Mouse (Mus musculus): ENCODE measurements at regions not wholly inside any gene's neighbourhood (a gene's known extent, or its start where the extent isn't known, plus 50 kb on each side); places are given as distances from the start of the nearest gene placed in this dataset.
"Not testable (repeated sequence)": the region's sequence is repeated elsewhere in the genome, so short reads cannot be mapped to it uniquely, and the experiment has no call there.

- in situ Hi-C loops (cut with MboI, MseI) = loop anchor here (10.0 kb wide), 2 partner anchors 86 to 276 kb away; no protein-coding TSS in a partner anchor
These were observed 102.6 kb downstream of the Dad1 start for GRCm38 (mm10) chr14:54151272-54151671.

GRCm38 (mm10) chr14:54150221-54150620 lies 103.7 kb downstream of the Dad1 start:
- in situ Hi-C loops (cut with MboI, MseI) = loop anchor here (10.0 kb wide), 2 partner anchors 85 to 275 kb away; no protein-coding TSS in a partner anchor

- in situ Hi-C loops (cut with MboI, MseI) = loop anchor here (25.0 kb wide), 1 partner anchor 186 kb away; no protein-coding TSS in a partner anchor
These were observed 105.3 kb downstream of the Dad1 start for GRCm38 (mm10) chr14:54148626-54149025.

- in situ Hi-C loops (cut with MboI, MseI) = loop anchor here (25.0 kb wide), 1 partner anchor 186 kb away; no protein-coding TSS in a partner anchor
These were observed 105.8 kb downstream of the Dad1 start for GRCm38 (mm10) chr14:54148121-54148520.

GRCm38 (mm10) chr14:54147546-54147945 lies 106.4 kb downstream of the Dad1 start:
- in situ Hi-C loops (cut with MboI, MseI) = loop anchor here (25.0 kb wide), 1 partner anchor 185 kb away; no protein-coding TSS in a partner anchor

GRCm38 (mm10) chr14:54145743-54146741 lies 107.9 kb downstream of the Dad1 start:
- in situ Hi-C loops (cut with MboI, MseI) = loop anchor here (25.0 kb wide), 1 partner anchor 184 kb away; no protein-coding TSS in a partner anchor

- in situ Hi-C loops (cut with MboI, MseI) = loop anchor here (25.0 kb wide), 1 partner anchor 182 kb away; no protein-coding TSS in a partner anchor
These were observed 110.1 kb downstream of the Dad1 start for GRCm38 (mm10) chr14:54143828-54144227.

GRCm38 (mm10) chr14:54138288-54138687 lies 115.6 kb downstream of the Dad1 start:
- in situ Hi-C loops (cut with MboI, MseI) = loop anchor here (25.0 kb wide), 1 partner anchor 176 kb away; no protein-coding TSS in a partner anchor

- in situ Hi-C loops (cut with MboI, MseI) = loop anchor here (25.0 kb wide), 1 partner anchor 174 kb away; no protein-coding TSS in a partner anchor
These were observed 117.4 kb downstream of the Dad1 start for GRCm38 (mm10) chr14:54136538-54136937.

- in situ Hi-C loops (cut with MboI, MseI) = loop anchor here (25.0 kb wide), 1 partner anchor 166 kb away; no protein-coding TSS in a partner anchor
These were observed 125.6 kb downstream of the Dad1 start for GRCm38 (mm10) chr14:54128334-54128733.

GRCm38 (mm10) chr14:54125510-54125909 lies 128.4 kb downstream of the Dad1 start:
- in situ Hi-C loops (cut with MboI, MseI) = loop anchor here (25.0 kb wide), 1 partner anchor 163 kb away; no protein-coding TSS in a partner anchor

GRCm38 (mm10) chr14:54121973-54122372 lies 131.9 kb downstream of the Dad1 start:
- in situ Hi-C loops (cut with MboI, MseI) = no loop called here

GRCm38 (mm10) chr14:54121340-54121739 lies 132.6 kb downstream of the Dad1 start:
- in situ Hi-C loops (cut with MboI, MseI) = no loop called here

- in situ Hi-C loops (cut with MboI, MseI) = no loop called here
These were observed 133.7 kb downstream of the Dad1 start for GRCm38 (mm10) chr14:54120194-54120593.

- in situ Hi-C loops (cut with MboI, MseI) = not testable (repeated sequence)
These were observed 136.3 kb downstream of the Dad1 start for GRCm38 (mm10) chr14:54117607-54118006.

GRCm38 (mm10) chr14:54113216-54113615 lies 140.7 kb downstream of the Dad1 start:
- in situ Hi-C loops (cut with MboI, MseI) = no loop called here

- in situ Hi-C loops (cut with MboI, MseI) = no loop called here
These were observed 142.9 kb downstream of the Dad1 start for GRCm38 (mm10) chr14:54110971-54111370.

GRCm38 (mm10) chr14:54109129-54109528 lies 144.8 kb downstream of the Dad1 start:
- in situ Hi-C loops (cut with MboI, MseI) = no loop called here

- in situ Hi-C loops (cut with MboI, MseI) = no loop called here
These were observed 145.4 kb downstream of the Dad1 start for GRCm38 (mm10) chr14:54108311-54109074.

GRCm38 (mm10) chr14:54107204-54107796 lies 146.6 kb downstream of the Dad1 start:
- in situ Hi-C loops (cut with MboI, MseI) = no loop called here

GRCm38 (mm10) chr14:54104243-54104642 lies 149.7 kb downstream of the Dad1 start:
- in situ Hi-C loops (cut with MboI, MseI) = no loop called here
